Mouse (Mus musculus) layer of hippocampus, postnatal 36 days (tissue): Measurements from ENCODE around the gene Ifna2. TPM values are rescaled to one million over a fixed set of nuclear protein-coding genes. Genes with fewer than 3 reads are reported as not detected.

ENCODE experiments used
- DNase-seq, 2 experiments: peaks; one replicate each; pipeline ENCODE4 v3.0.0; 2022
- total RNA-seq, 2 experiments: library from RNA; stranded (reverse); gene quantifications; 2 replicates each; pipeline ENCODE4 v1.2.3; 2021

Gene Ifna2
- total RNA-seq, 2 experiments from 2014 or later, result not detected

DNA sequence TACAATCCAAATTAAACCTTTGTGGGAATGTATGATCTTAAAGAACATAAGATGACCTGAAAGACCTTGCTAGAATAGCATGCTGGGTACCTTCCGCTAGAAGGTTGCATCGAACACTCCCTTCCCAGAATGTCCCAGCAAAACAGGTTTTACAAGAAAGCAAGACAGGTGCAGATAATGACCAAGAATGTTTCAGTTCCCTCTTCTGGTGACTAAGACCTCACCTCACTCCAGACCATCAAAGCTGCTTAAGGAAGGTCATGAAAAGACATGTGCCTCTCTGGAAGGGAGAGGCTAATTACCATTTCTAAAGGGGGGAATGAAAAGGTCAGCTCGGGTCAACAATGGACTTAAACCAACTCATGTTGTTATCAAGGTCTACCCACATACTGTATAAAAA lies 30.1 kb downstream of the Ifna2 start:
- DNase-seq, result no peak

- no peak for DNase-seq
Measured at GRCm38 (mm10) chr4:88644359-88644758, 39.4 kb downstream of the Ifna2 start, which contains the start of gene Ifna13. Ifna13 (minus strand) TSS chr4:88644459.

DNA sequence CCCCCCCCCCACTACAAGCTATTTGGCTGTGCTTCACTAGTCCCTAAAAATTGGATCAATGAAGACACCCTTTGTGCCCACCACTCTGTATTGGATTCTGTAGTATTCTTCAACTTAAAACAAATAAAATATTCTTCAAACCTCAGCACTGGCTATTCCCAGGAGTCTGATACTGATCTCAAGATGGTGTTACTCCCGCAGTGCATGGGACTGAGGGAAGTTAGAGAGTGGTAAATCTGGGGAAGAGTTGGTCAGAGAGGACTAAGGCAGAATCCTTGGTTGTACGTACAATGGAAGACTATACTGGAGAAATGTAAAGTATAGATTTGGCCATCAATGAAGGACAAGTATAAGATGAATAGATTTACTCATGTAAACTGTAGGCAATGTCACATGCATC lies 41.2 kb downstream of the Ifna2 start:
- no peak for DNase-seq

GRCm38 (mm10) chr4:88641077-88641831 lies 42.5 kb downstream of the Ifna2 start:
- DNase-seq, result peak; percentile 84 to 89

GRCm38 (mm10) chr4:88640704-88641076 lies 43.0 kb downstream of the Ifna2 start:
- no peak for DNase-seq

DNA sequence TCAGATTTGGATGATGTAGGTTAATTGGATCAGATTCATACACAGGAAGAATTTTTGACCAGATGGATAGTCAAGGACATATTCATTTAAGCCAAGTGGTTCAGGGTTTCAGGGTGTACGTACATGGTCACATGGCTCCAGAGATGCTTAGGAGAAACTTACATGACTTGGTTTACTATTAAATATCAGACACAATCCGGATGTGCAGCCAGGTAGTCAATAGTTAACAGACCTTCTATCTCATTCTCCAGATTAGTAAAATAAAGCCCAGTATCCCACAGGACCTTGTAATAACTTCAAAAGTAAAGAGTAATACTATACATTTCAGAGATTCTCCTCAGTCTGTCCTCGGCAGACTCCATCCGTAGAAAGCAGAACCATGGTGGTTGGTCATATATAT lies 49.4 kb downstream of the Ifna2 start, which contains the start of gene C87499:
TSS of gene C87499 (minus strand) at position 101 of the 400 bp plus-strand sequence.
- no peak for DNase-seq

Other genes with a start within 250 kb of the Ifna2 start
- gene Hacd4, start 245.0 kb downstream of the Ifna2 start, total RNA-seq, result 1 to 10 TPM; 1.4 to 1.6 TPM
- gene Ifnb1, start 161.1 kb downstream of the Ifna2 start, total RNA-seq, result not detected
- not detected for gene Ifna15, start 125.7 kb downstream of the Ifna2 start, total RNA-seq
- not detected for gene Ifna14, start 112.1 kb downstream of the Ifna2 start, total RNA-seq
- not detected for gene Ifna9, start 91.5 kb downstream of the Ifna2 start, total RNA-seq
- not detected for gene Ifna12, start 80.5 kb downstream of the Ifna2 start, total RNA-seq
- not detected for gene C87499, start 49.5 kb downstream of the Ifna2 start, total RNA-seq
- not detected for gene Ifna13, start 39.5 kb downstream of the Ifna2 start, total RNA-seq
- gene Ifna16, start 7.0 kb downstream of the Ifna2 start, total RNA-seq, result not detected
- not detected for gene Ifnab, start 7.4 kb upstream of the Ifna2 start, total RNA-seq
- gene Gm26566, start 37.9 kb upstream of the Ifna2 start, total RNA-seq, result 1 to 10 TPM in 1 of 2 experiments, under 1 TPM in 1; 0.90 to 1.5 TPM
- gene Klhl9, start 38.6 kb upstream of the Ifna2 start, total RNA-seq, result 100 to 1,000 TPM; 105 to 112 TPM
- gene Gm13271, start 71.0 kb upstream of the Ifna2 start, total RNA-seq, result not detected
- gene Gm13283, start 76.2 kb upstream of the Ifna2 start, total RNA-seq, result not detected
- not detected for gene Gm13290, start 89.9 kb upstream of the Ifna2 start, total RNA-seq
- not detected for gene Gm13289, start 93.0 kb upstream of the Ifna2 start, total RNA-seq
- not detected for gene Gm13272, start 95.9 kb upstream of the Ifna2 start, total RNA-seq
- not detected for gene Ifnz, start 98.2 kb upstream of the Ifna2 start, total RNA-seq
- gene Gm13276, start 101.8 kb upstream of the Ifna2 start, total RNA-seq, result not detected
- gene Gm13277, start 104.7 kb upstream of the Ifna2 start, total RNA-seq, result not detected
- not detected for gene Gm13278, start 107.6 kb upstream of the Ifna2 start, total RNA-seq
- not detected for gene Gm13275, start 110.6 kb upstream of the Ifna2 start, total RNA-seq
- gene Gm13279, start 113.5 kb upstream of the Ifna2 start, total RNA-seq, result not detected
- gene Gm13285, start 115.8 kb upstream of the Ifna2 start, total RNA-seq, result not detected
- gene Gm13287, start 119.3 kb upstream of the Ifna2 start, total RNA-seq, result not detected
- not detected for gene Gm13288, start 121.6 kb upstream of the Ifna2 start, total RNA-seq
- not detected for gene Ifna7, start 132.3 kb upstream of the Ifna2 start, total RNA-seq
- gene Ifna11, start 136.0 kb upstream of the Ifna2 start, total RNA-seq, result not detected
- gene Ifna6, start 143.5 kb upstream of the Ifna2 start, total RNA-seq, result not detected
- not detected for gene Ifna5, start 151.6 kb upstream of the Ifna2 start, total RNA-seq
- gene Ifna4, start 157.9 kb upstream of the Ifna2 start, total RNA-seq, result not detected
- not detected for gene Ifna1, start 166.2 kb upstream of the Ifna2 start, total RNA-seq
- gene Ifne, start 196.3 kb upstream of the Ifna2 start, total RNA-seq, result not detected